Mouse (Mus musculus): ENCODE results near the gene Selenbp1. TPM values are rescaled to one million over a fixed set of nuclear protein-coding genes. Genes with fewer than 3 reads are reported as not detected.
"Not testable (repeated sequence)": the region's sequence is repeated elsewhere in the genome, so short reads cannot be mapped to it uniquely, and the experiment has no call there.

Selenbp1 gene
- polyA plus RNA-seq, 1 experiment from 2014 or later = 10.0 TPM

GRCm38 (mm10) chr3:94930386-94931266 is 2.2 kb upstream of the Selenbp1 start:
- not testable (repeated sequence) for H3K4me2 ChIP-seq (ENCODE audit: low read length); H3K9ac ChIP-seq (ENCODE audit: low read length); DNase-seq (ENCODE audit: low spot score); H3K4me3 ChIP-seq (ENCODE audit: low read depth, low read length); H3K27ac ChIP-seq (ENCODE audit: low read depth, low read length); ATAC-seq; H3K4me1 ChIP-seq (ENCODE audit: control insufficient read depth, insufficient read depth, low read length); H3K36me3 ChIP-seq (ENCODE audit: control insufficient read depth, insufficient read depth, low read length); H3K9me3 ChIP-seq (replicated peaks; ENCODE audit: control insufficient read depth, low read length); H3K27me3 ChIP-seq (replicated peaks; ENCODE audit: control insufficient read depth, insufficient read depth, low read length)
- 50% methylated on average over 7 of the region's 7 CpGs for WGBS

DNA sequence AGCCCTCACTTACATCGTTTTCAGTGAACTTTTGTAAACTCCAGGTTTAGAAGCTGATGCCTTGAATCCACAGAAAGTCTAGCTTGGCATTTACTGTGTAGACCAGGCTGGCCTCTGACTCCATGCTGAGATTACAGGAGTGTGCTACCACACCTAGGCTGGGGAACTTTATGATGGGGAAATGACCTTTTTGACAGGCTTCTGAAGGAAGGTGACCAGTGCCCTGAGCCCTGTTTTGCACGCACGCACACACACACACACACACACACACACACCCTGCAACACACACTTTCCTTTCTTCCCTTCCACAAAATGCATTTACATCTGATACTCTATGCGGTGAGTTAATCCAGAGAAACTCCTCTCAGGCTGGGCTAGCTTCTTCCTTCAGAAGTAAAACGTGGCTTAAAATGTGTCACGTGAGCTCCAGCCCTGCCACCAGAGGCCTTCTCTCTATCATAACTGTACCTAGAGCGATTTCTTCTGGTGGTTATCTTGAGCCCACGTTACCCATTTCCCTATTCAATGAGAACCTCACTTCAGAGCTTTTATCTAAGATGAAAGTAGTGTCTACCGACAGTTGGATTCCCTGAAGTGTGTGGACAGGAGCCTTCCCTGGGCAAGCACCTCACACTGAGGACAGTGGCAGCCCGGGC is 1.3 kb upstream of the Selenbp1 start:
- not testable (repeated sequence) for H3K36me3 ChIP-seq (ENCODE audit: control insufficient read depth, insufficient read depth, low read length); H3K27me3 ChIP-seq (replicated peaks; ENCODE audit: control insufficient read depth, insufficient read depth, low read length); H3K27ac ChIP-seq (ENCODE audit: low read depth, low read length); H3K9me3 ChIP-seq (replicated peaks; ENCODE audit: control insufficient read depth, low read length); H3K9ac ChIP-seq (ENCODE audit: low read length); DNase-seq (ENCODE audit: low spot score); H3K4me3 ChIP-seq (ENCODE audit: low read depth, low read length); H3K4me1 ChIP-seq (ENCODE audit: control insufficient read depth, insufficient read depth, low read length); ATAC-seq; H3K4me2 ChIP-seq (ENCODE audit: low read length)
- 81% methylated on average over 10 of the region's 10 CpGs for WGBS

- H3K9ac ChIP-seq (ENCODE audit: low read length); H3K36me3 ChIP-seq (ENCODE audit: control insufficient read depth, insufficient read depth, low read length); ATAC-seq; H3K4me2 ChIP-seq (ENCODE audit: low read length); H3K4me1 ChIP-seq (ENCODE audit: control insufficient read depth, insufficient read depth, low read length); H3K9me3 ChIP-seq (replicated peaks; ENCODE audit: control insufficient read depth, low read length); H3K4me3 ChIP-seq (ENCODE audit: low read depth, low read length); DNase-seq (ENCODE audit: low spot score); H3K27me3 ChIP-seq (replicated peaks; ENCODE audit: control insufficient read depth, insufficient read depth, low read length); H3K27ac ChIP-seq (ENCODE audit: low read depth, low read length): not testable (repeated sequence)
- 59% methylated on average over 2 of the region's 2 CpGs for WGBS
Observed at GRCm38 (mm10) chr3:94932279-94932678, 577 bp upstream of the Selenbp1 start.

DNA sequence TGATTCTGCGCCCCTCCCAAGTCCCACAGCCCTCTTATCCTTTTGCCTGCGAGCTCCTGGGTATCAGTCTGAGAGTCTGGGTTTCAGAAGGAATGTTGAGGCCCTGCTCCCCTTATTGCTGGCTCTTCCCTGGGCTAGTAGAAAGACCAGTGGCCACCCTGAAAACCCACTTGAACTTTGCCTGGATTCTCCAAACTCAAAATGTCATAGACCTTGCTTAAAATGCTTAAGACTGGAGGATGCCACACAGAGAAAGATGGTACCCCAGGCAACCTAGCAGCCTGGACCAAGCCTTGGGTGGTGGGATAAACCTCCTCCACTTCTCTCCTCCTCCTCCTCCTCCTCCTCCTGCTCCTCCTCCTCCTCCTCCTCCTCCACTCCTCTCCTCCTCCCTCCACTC is 748 bp downstream of the Selenbp1 start:
- H3K9ac ChIP-seq (ENCODE audit: low read length); H3K4me1 ChIP-seq (ENCODE audit: control insufficient read depth, insufficient read depth, low read length); H3K9me3 ChIP-seq (replicated peaks; ENCODE audit: control insufficient read depth, low read length); DNase-seq (ENCODE audit: low spot score); H3K27ac ChIP-seq (ENCODE audit: low read depth, low read length); H3K36me3 ChIP-seq (ENCODE audit: control insufficient read depth, insufficient read depth, low read length); ATAC-seq; H3K4me3 ChIP-seq (ENCODE audit: low read depth, low read length); H3K27me3 ChIP-seq (replicated peaks; ENCODE audit: control insufficient read depth, insufficient read depth, low read length); H3K4me2 ChIP-seq (ENCODE audit: low read length): not testable (repeated sequence)
- WGBS = no CpG with 5 or more reads among the region's 2 CpGs

DNA sequence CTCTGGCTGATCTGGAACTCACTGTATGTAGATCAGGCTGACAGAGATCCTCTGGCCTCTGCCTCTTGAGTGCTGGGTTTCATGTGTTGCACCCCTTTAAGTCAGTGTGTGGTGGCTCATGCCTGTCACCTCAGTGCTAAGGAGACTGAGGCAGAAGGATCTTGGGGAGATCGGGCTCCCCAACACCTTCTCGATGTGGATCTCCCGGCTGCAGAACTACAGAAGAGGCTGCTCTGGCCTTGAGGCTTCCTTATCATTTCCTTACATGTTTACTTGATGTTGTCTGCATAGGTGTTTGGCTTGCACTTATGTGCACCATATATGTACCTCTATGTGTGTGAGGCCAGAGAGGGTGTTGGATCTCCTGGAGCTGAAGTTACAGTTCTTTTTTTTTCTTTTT is 1.7 kb downstream of the Selenbp1 start:
- H3K27ac ChIP-seq (ENCODE audit: low read depth, low read length); H3K9ac ChIP-seq (ENCODE audit: low read length); H3K9me3 ChIP-seq (replicated peaks; ENCODE audit: control insufficient read depth, low read length); H3K4me2 ChIP-seq (ENCODE audit: low read length); H3K36me3 ChIP-seq (ENCODE audit: control insufficient read depth, insufficient read depth, low read length); H3K4me1 ChIP-seq (ENCODE audit: control insufficient read depth, insufficient read depth, low read length); H3K27me3 ChIP-seq (replicated peaks; ENCODE audit: control insufficient read depth, insufficient read depth, low read length); H3K4me3 ChIP-seq (ENCODE audit: low read depth, low read length); ATAC-seq; DNase-seq (ENCODE audit: low spot score): not testable (repeated sequence)
- WGBS = 98% methylated on average over 3 of the region's 3 CpGs

DNA sequence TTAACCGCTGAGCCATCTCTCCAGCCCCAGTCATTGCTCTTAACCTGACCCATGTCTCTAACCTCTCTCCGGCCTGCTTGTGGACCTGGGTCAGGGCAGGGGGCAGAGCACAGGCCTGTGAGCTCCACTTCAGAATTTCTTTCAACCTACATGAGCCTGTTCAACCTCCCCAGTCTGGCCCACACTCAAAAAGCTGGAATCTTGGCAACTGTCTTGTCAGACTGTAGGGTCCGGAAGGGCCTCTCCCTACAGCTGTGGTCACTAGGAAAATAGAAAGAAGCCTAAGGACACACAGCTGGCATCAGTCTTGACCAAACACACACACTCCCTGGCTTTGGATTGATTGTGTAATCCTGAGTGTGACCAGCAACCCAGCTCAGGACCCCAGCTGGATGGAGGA is 2.5 kb downstream of the Selenbp1 start:
- H3K4me3 ChIP-seq (ENCODE audit: low read depth, low read length); ATAC-seq; H3K9ac ChIP-seq (ENCODE audit: low read length); H3K36me3 ChIP-seq (ENCODE audit: control insufficient read depth, insufficient read depth, low read length); H3K27ac ChIP-seq (ENCODE audit: low read depth, low read length); DNase-seq (ENCODE audit: low spot score); H3K4me2 ChIP-seq (ENCODE audit: low read length); H3K4me1 ChIP-seq (ENCODE audit: control insufficient read depth, insufficient read depth, low read length); H3K9me3 ChIP-seq (replicated peaks; ENCODE audit: control insufficient read depth, low read length); H3K27me3 ChIP-seq (replicated peaks; ENCODE audit: control insufficient read depth, insufficient read depth, low read length): not testable (repeated sequence)
- 96% methylated on average over 3 of the region's 3 CpGs for WGBS

DNA sequence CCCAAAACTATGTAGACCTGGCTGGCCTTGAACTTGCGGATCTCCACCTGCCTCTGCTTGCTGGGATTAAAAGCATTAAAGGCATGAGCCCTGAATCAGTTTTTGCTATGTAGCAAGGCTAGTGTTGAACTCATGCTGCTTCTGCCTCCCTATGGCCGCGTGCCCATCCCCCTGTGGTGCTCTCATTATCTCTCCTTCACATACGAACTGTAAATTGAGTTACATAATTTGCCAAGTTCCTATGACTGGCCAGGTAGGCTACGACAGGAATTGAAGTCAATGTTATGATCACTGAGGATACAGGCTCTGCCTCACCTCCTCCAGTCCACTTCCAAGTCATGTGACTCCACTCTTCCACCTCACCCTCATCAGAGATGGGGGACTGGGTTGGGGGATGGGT is 3.3 kb downstream of the Selenbp1 start:
- not testable (repeated sequence) for H3K4me1 ChIP-seq (ENCODE audit: control insufficient read depth, insufficient read depth, low read length); ATAC-seq; H3K9ac ChIP-seq (ENCODE audit: low read length); H3K9me3 ChIP-seq (replicated peaks; ENCODE audit: control insufficient read depth, low read length); H3K4me2 ChIP-seq (ENCODE audit: low read length); H3K4me3 ChIP-seq (ENCODE audit: low read depth, low read length); H3K27me3 ChIP-seq (replicated peaks; ENCODE audit: control insufficient read depth, insufficient read depth, low read length); DNase-seq (ENCODE audit: low spot score); H3K36me3 ChIP-seq (ENCODE audit: control insufficient read depth, insufficient read depth, low read length); H3K27ac ChIP-seq (ENCODE audit: low read depth, low read length)
- 87% methylated on average over 5 of the region's 5 CpGs for WGBS

DNA sequence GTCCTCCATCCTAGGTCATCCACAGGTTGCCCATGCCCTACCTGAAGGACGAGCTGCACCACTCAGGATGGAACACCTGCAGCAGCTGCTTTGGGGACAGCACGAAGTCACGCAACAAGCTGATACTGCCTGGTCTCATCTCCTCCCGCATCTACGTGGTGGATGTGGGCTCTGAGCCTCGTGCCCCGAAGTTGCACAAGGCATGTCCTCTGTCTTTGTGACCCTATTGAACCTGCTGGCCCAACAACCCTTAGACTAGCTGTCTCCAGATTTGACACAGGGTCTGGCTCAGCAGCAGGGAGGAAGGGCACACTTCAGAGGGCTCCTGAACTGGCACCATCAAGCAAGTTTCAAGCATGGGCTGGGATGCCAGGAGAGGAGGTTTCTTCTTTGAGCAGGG is 4.3 kb downstream of the Selenbp1 start:
- H3K9ac ChIP-seq (ENCODE audit: low read length); ATAC-seq: not testable (repeated sequence)
- WGBS = 91% methylated on average over 6 of the region's 7 CpGs

DNA sequence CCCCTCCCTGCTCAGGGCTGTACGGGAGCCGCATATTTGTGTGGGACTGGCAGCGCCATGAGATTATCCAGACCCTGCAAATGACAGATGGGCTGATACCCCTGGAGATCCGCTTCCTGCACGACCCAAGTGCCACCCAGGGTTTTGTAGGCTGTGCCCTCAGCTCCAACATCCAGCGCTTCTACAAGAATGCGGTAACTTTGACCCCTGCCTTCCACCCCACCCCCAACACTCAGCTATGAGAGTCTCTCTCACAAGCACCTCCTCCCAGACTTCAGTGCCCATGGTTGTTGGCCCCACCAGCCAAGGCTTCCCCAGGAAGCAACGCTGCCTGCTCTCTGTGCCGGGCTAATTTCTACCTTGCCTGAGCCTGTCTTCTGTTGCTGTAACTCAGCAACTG is 7.2 kb downstream of the Selenbp1 start:
- not testable (repeated sequence) for H3K9me3 ChIP-seq (replicated peaks; ENCODE audit: control insufficient read depth, low read length); DNase-seq (ENCODE audit: low spot score); H3K36me3 ChIP-seq (ENCODE audit: control insufficient read depth, insufficient read depth, low read length); H3K4me1 ChIP-seq (ENCODE audit: control insufficient read depth, insufficient read depth, low read length); H3K9ac ChIP-seq (ENCODE audit: low read length); H3K27ac ChIP-seq (ENCODE audit: low read depth, low read length); H3K27me3 ChIP-seq (replicated peaks; ENCODE audit: control insufficient read depth, insufficient read depth, low read length); ATAC-seq; H3K4me3 ChIP-seq (ENCODE audit: low read depth, low read length); H3K4me2 ChIP-seq (ENCODE audit: low read length)
- WGBS = 83% methylated on average over 9 of the region's 9 CpGs

More for the DNA sequence above, 4.3 kb downstream of the Selenbp1 start:
- DNase-seq (ENCODE audit: low spot score); H3K27me3 ChIP-seq (replicated peaks; ENCODE audit: control insufficient read depth, insufficient read depth, low read length); H3K27ac ChIP-seq (ENCODE audit: low read depth, low read length); H3K4me1 ChIP-seq (ENCODE audit: control insufficient read depth, insufficient read depth, low read length); H3K9me3 ChIP-seq (replicated peaks; ENCODE audit: control insufficient read depth, low read length); H3K4me3 ChIP-seq (ENCODE audit: low read depth, low read length); H3K4me2 ChIP-seq (ENCODE audit: low read length); H3K36me3 ChIP-seq (ENCODE audit: control insufficient read depth, insufficient read depth, low read length): not testable (repeated sequence)

Data from forebrain, embryonic 14.5 days (tissue).